Mouse (Mus musculus) CH12.LX (cell line): Measurements from ENCODE around the gene Akap7. TPM values are rescaled to one million over a fixed set of nuclear protein-coding genes. Genes with fewer than 3 reads are reported as not detected.
A peak's percentile ranks its signal among the peaks of the same experiment; 100 is the strongest.

Source experiments
- DNase-seq: peaks from one replicate; pipeline ENCODE4 v3.0.0-alpha.2; 2013; ENCODE audit errors: extremely low read depth
- H3K27ac ChIP-seq: 2 replicates; pipeline ENCODE4 v1.5.1; 2012; ENCODE audit warnings: low read depth, mild to moderate bottlenecking, control low read depth, moderate library complexity; ENCODE audit not compliant: insufficient read depth
- H3K27me3 ChIP-seq: replicated peaks from 2 replicates; pipeline ENCODE3; 2012; ENCODE audit warnings: inconsistent platforms
- H3K36me3 ChIP-seq, 2 experiments: replicated peaks in 1 of 2; 2 replicates each; pipeline versions ENCODE3 to v1.6.1; 2012; ENCODE audit warnings: inconsistent platforms in 1 of 2, low read length in 1 of 2, mild to moderate bottlenecking in 1 of 2, mixed read lengths in 1 of 2, moderate library complexity in 1 of 2; ENCODE audit not compliant: control insufficient read depth in 1 of 2, insufficient read depth in 1 of 2
- H3K4me1 ChIP-seq, 2 experiments: 2 replicates each; pipeline ENCODE4 v1.6.1; 2012; ENCODE audit warnings: inconsistent platforms in 1 of 2, moderate library complexity in 1 of 2; ENCODE audit not compliant: insufficient read depth in 2 of 2, control insufficient read depth in 1 of 2
- H3K4me2 ChIP-seq: 2 replicates; pipeline ENCODE4 v1.6.1; 2012; ENCODE audit warnings: low read depth, mild to moderate bottlenecking, control low read depth; ENCODE audit not compliant: poor library complexity, insufficient read depth, severe bottlenecking
- H3K4me3 ChIP-seq, 3 experiments: fragments of 150-350 bp in 1 of 3; sonication (generic) in 1 of 3; replicated peaks in 1 of 3; 2 replicates each; pipeline versions ENCODE3 to v1.5.1; 2011 to 2012; ENCODE audit warnings: low read depth in 2 of 3, low read length in 2 of 3, mild to moderate bottlenecking in 2 of 3, moderate library complexity in 2 of 3, control low read depth in 1 of 3, improper control_type of control experiment in 1 of 3, inconsistent platforms in 1 of 3, mixed read lengths in 1 of 3; ENCODE audit not compliant: poor library complexity in 1 of 3
- H3K79me2 ChIP-seq: replicated peaks from 2 replicates; pipeline ENCODE4 v1.6.1; 2012; ENCODE audit warnings: mild to moderate bottlenecking, moderate library complexity; ENCODE audit not compliant: control insufficient read depth, poor library complexity, insufficient read depth, severe bottlenecking; ENCODE audit errors: extremely low read depth
- H3K9ac ChIP-seq: 2 replicates; pipeline ENCODE4 v1.6.1; 2012; ENCODE audit warnings: low read depth, mild to moderate bottlenecking, control low read depth, moderate library complexity; ENCODE audit not compliant: insufficient read depth
- H3K9me3 ChIP-seq: replicated peaks from 2 replicates; pipeline ENCODE3; 2012; ENCODE audit warnings: low read length, inconsistent platforms, mixed read lengths
- BHLHE40 ChIP-seq: IDR thresholded peaks from 2 replicates; pipeline ENCODE4 v1.6.1; 2011; ENCODE audit warnings: mild to moderate bottlenecking, low read depth, low read length, improper control_type of control experiment
- CHD1 ChIP-seq: IDR thresholded peaks from 2 replicates; pipeline ENCODE4 v1.6.1; 2012; ENCODE audit warnings: low read depth, low read length, improper control_type of control experiment, inconsistent platforms
- CHD2 ChIP-seq: IDR thresholded peaks from 2 replicates; pipeline ENCODE4 v1.6.1; 2011; ENCODE audit warnings: low read length, improper control_type of control experiment
- CTCF ChIP-seq, 2 experiments: IDR thresholded peaks in 1 of 2; conservative IDR thresholded peaks in 1 of 2; 2 replicates each; pipeline ENCODE4 v1.5.1; 2011 to 2012; ENCODE audit warnings: low read depth in 2 of 2, low read length in 2 of 2, improper control_type of control experiment in 1 of 2, inconsistent platforms in 1 of 2, mild to moderate bottlenecking in 1 of 2, moderate library complexity in 1 of 2
- E2F4 ChIP-seq: IDR thresholded peaks from 2 replicates; pipeline ENCODE4 v1.6.1; 2011; ENCODE audit warnings: low read depth, low read length, improper control_type of control experiment; ENCODE audit not compliant: insufficient replicate concordance
- ELF1 ChIP-seq: IDR thresholded peaks from 2 replicates; pipeline ENCODE4 v1.6.1; 2014; ENCODE audit warnings: low read depth, mild to moderate bottlenecking, inconsistent platforms, low read length, improper control_type of control experiment
- EP300 ChIP-seq: IDR thresholded peaks from 2 replicates; pipeline ENCODE4 v1.6.1; 2011; ENCODE audit warnings: low read length, improper control_type of control experiment
- ETS1 ChIP-seq: conservative IDR thresholded peaks from 2 replicates; pipeline ENCODE4 v1.6.1; 2012; ENCODE audit warnings: low read depth, mild to moderate bottlenecking, inconsistent platforms, low read length, improper control_type of control experiment, moderate library complexity
- GABPA ChIP-seq: IDR thresholded peaks from 2 replicates; pipeline ENCODE4 v1.6.1; 2012; ENCODE audit warnings: low read depth, low read length, improper control_type of control experiment, inconsistent platforms; ENCODE audit not compliant: insufficient replicate concordance
- HCFC1 ChIP-seq: IDR thresholded peaks from 2 replicates; pipeline ENCODE4 v1.6.1; 2012; ENCODE audit warnings: low read depth, mild to moderate bottlenecking, inconsistent platforms, low read length, improper control_type of control experiment
- IRF4 ChIP-seq: IDR thresholded peaks from 2 replicates; pipeline ENCODE4 v1.6.1; 2014; ENCODE audit warnings: low read depth, mild to moderate bottlenecking, inconsistent platforms, low read length, improper control_type of control experiment
- JUN ChIP-seq: IDR thresholded peaks from 2 replicates; pipeline ENCODE4 v1.6.1; 2011; ENCODE audit warnings: low read depth, mild to moderate bottlenecking, low read length, improper control_type of control experiment, moderate library complexity; ENCODE audit not compliant: insufficient read depth
- JUND ChIP-seq: conservative IDR thresholded peaks from 2 replicates; pipeline ENCODE4 v1.6.1; 2011; ENCODE audit warnings: low read depth, low read length, improper control_type of control experiment
- KAT2A ChIP-seq: IDR thresholded peaks from 2 replicates; pipeline ENCODE4 v1.6.1; 2012; ENCODE audit warnings: low read length, improper control_type of control experiment, inconsistent platforms; ENCODE audit not compliant: insufficient replicate concordance
- MAFK ChIP-seq: IDR thresholded peaks from 2 replicates; pipeline ENCODE4 v1.6.1; 2011; ENCODE audit warnings: low read length, improper control_type of control experiment; ENCODE audit not compliant: insufficient replicate concordance
- MAX ChIP-seq: IDR thresholded peaks from 2 replicates; pipeline ENCODE4 v1.6.1; 2011; ENCODE audit warnings: low read length, improper control_type of control experiment
- MAZ ChIP-seq: IDR thresholded peaks from 2 replicates; pipeline ENCODE4 v1.6.1; 2012; ENCODE audit warnings: low read depth, mild to moderate bottlenecking, inconsistent platforms, low read length, improper control_type of control experiment, moderate library complexity
- MEF2A ChIP-seq: IDR thresholded peaks from 2 replicates; pipeline ENCODE4 v1.6.1; 2014; ENCODE audit warnings: low read depth, mild to moderate bottlenecking, inconsistent platforms, low read length, improper control_type of control experiment, borderline replicate concordance
- MXI1 ChIP-seq: IDR thresholded peaks from 2 replicates; pipeline ENCODE4 v1.6.1; 2011; ENCODE audit warnings: mild to moderate bottlenecking, low read depth, low read length, improper control_type of control experiment
- MYC ChIP-seq: IDR thresholded peaks from 2 replicates; pipeline ENCODE4 v1.6.1; 2011; ENCODE audit warnings: low read depth, mild to moderate bottlenecking, improper control_type of control experiment, low read length
- NELFE ChIP-seq: IDR thresholded peaks from 2 replicates; pipeline ENCODE4 v1.6.1; 2011; ENCODE audit warnings: low read depth, low read length, improper control_type of control experiment
- NRF1 ChIP-seq: IDR thresholded peaks from 2 replicates; pipeline ENCODE4 v1.6.1; 2014; ENCODE audit warnings: low read depth, mild to moderate bottlenecking, inconsistent platforms, low read length, improper control_type of control experiment, moderate library complexity
- PAX5 ChIP-seq: IDR thresholded peaks from 2 replicates; pipeline ENCODE4 v1.6.1; 2012; ENCODE audit warnings: low read length, inconsistent platforms, mixed read lengths
- POLR2A ChIP-seq: IDR thresholded peaks from 2 replicates; pipeline ENCODE4 v1.6.1; 2011; ENCODE audit warnings: low read depth, mild to moderate bottlenecking, improper control_type of control experiment, low read length
- POLR2AphosphoS2 ChIP-seq: IDR thresholded peaks from 2 replicates; pipeline ENCODE4 v1.6.1; 2011; ENCODE audit warnings: low read depth, low read length, improper control_type of control experiment
- RAD21 ChIP-seq: IDR thresholded peaks from 2 replicates; pipeline ENCODE4 v1.6.1; 2011; ENCODE audit warnings: low read depth, mild to moderate bottlenecking, low read length, improper control_type of control experiment, moderate library complexity
- RCOR1 ChIP-seq: conservative IDR thresholded peaks from 2 replicates; pipeline ENCODE4 v1.6.1; 2012; ENCODE audit warnings: low read depth, mild to moderate bottlenecking, inconsistent platforms, low read length, improper control_type of control experiment
- SIN3A ChIP-seq: IDR thresholded peaks from 2 replicates; pipeline ENCODE4 v1.6.1; 2012; ENCODE audit warnings: low read length, improper control_type of control experiment, inconsistent platforms
- SMC3 ChIP-seq: IDR thresholded peaks from 2 replicates; pipeline ENCODE4 v1.6.1; 2011; ENCODE audit warnings: low read depth, low read length, improper control_type of control experiment
- TBP ChIP-seq: conservative IDR thresholded peaks from 2 replicates; pipeline ENCODE4 v1.6.1; 2011; ENCODE audit warnings: low read depth, low read length, improper control_type of control experiment
- TCF12 ChIP-seq: IDR thresholded peaks from 2 replicates; pipeline ENCODE4 v1.6.1; 2014; ENCODE audit warnings: low read depth, mild to moderate bottlenecking, inconsistent platforms, low read length, improper control_type of control experiment
- UBTF ChIP-seq: IDR thresholded peaks from 2 replicates; pipeline ENCODE4 v1.6.1; 2012; ENCODE audit warnings: low read depth, mild to moderate bottlenecking, inconsistent platforms, low read length, improper control_type of control experiment, moderate library complexity
- USF1 ChIP-seq: IDR thresholded peaks from 2 replicates; pipeline ENCODE4 v1.6.1; 2014; ENCODE audit warnings: low read depth, mild to moderate bottlenecking, inconsistent platforms, low read length, improper control_type of control experiment
- USF2 ChIP-seq: conservative IDR thresholded peaks from 2 replicates; pipeline ENCODE4 v1.6.1; 2011; ENCODE audit warnings: low read depth, low read length, improper control_type of control experiment
- ZC3H11A ChIP-seq: IDR thresholded peaks from 2 replicates; pipeline ENCODE4 v1.6.1; 2012; ENCODE audit warnings: low read depth, mild to moderate bottlenecking, inconsistent platforms, low read length, improper control_type of control experiment
- ZKSCAN1 ChIP-seq: IDR thresholded peaks from 2 replicates; pipeline ENCODE4 v1.6.1; 2012; ENCODE audit warnings: low read depth, inconsistent platforms, low read length, improper control_type of control experiment, borderline replicate concordance
- ZMIZ1 ChIP-seq: IDR thresholded peaks from 2 replicates; pipeline ENCODE4 v1.6.1; 2012; ENCODE audit warnings: low read depth, mild to moderate bottlenecking, inconsistent platforms, low read length, improper control_type of control experiment
- ZNF384 ChIP-seq: IDR thresholded peaks from 2 replicates; pipeline ENCODE4 v1.6.1; 2012; ENCODE audit warnings: low read depth, low read length, improper control_type of control experiment, inconsistent platforms
- dilution Hi-C: fragments of 300-500 bp; cut with MboI; formaldehyde crosslinking; loops from 2 replicates; pipeline ENCODE4 v1.14.3; 2020; ENCODE audit warnings: low sequenced_read_pairs; ENCODE audit not compliant: extremely low pct_unique_long_range_greater_than_20kb, extremely low pct_ligation_motif_present
- in situ Hi-C: fragments of 300-500 bp; cut with MboI; formaldehyde crosslinking; loops from 3 replicates; pipeline ENCODE4 v1.14.3; 2019; ENCODE audit warnings: low sequenced_read_pairs, low pct_ligation_motif_present, low pct_unique_long_range_greater_than_20kb, mixed read lengths
- polyA plus RNA-seq: library from polyadenylated mRNA; unstranded; fragments of >175 nt; gene quantifications from 2 replicates; pipeline ENCODE4 v1.2.1, GENCODE M21; 2012; ENCODE audit warnings: low read depth; ENCODE audit not compliant: insufficient read length
- total RNA-seq, 2 experiments: library from RNA; depleted of rRNA; stranded (reverse); fragments of 300-350 nt in 1 of 2; fragments of >200 nt in 1 of 2; gene quantifications; 2 replicates each; pipeline ENCODE4 v1.2.3; 2012 to 2014

The Akap7 gene
- total and polyA plus RNA-seq, 3 experiments: 6.2 to 12.1 (median 7.1) TPM

DNA sequence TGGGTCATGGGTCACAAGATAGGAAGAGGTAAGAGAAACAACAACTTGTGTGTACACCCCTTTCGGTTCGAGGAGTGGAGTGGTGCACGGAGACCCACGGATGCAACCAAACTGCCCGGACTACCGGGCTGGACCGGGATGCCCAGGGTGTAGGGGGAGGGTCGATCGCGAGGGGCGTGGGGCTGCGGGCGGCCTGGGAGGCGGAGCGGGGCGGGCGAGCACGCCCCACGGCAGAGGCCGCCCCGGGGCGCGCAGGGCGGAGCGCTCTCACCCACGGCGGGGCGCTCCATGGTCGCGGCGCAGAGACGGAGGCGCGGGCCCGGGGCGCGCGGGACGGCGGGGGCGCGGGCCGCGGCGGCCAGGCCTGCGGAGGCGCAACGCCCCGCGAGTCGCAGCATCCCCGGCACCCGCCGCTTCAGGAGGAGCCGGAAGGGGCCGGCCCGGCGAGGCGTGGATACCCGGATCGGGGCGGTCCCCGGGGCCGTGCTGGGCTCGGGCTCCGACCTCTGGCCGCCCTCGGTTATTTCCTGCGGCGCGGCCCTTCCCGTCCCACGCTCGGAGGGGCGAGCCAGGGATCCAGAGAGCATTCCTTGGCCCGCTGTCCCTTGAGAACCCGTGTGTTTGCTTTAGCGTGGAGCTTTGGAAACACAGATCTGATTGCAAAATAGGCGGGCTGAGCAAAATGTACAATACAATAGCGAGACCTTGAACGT, 10.9 kb downstream of the Akap7 start:
- Histone ChIP-seq H3K27ac (no peak overlapping the region), H3K9me3 (no peaks in the 10 kb centered on the region), H3K9ac (peak overlapping the region; percentile 79), H3K36me3 (no peaks in the 10 kb centered on the region), H3K4me2 (peak overlapping the region; percentile 30), H3K4me3 (peak overlapping the region; percentile 62 to 66 (median 64)), H3K79me2 (no peaks in the 10 kb centered on the region), H3K4me1 (peaks cover 5 to 30% of the 10 kb centered on the region in 2 experiments), H3K27me3 (no peaks in the 10 kb centered on the region)
- TF ChIP-seq IRF4 (no peak; the same call in 1 of the 2 replicates), USF2 (no peak), CHD2 (no peak), GABPA (no peak), JUND (no peak), RAD21 (no peak), MEF2A (no peak; the same call in 1 of the 2 replicates), MAZ (no peak), E2F4 (no peak), ZKSCAN1 (no peak), JUN (no peak), EP300 (no peak), CTCF (conservative IDR thresholded peaks at IDR 0.05 in 1 of 2, IDR thresholded peaks at IDR 0.05 in 1 of 2; ENCODE audit: low read depth in 2 of 2, low read length in 2 of 2) (peak in 1 of 2 experiments; percentile 12; a peak in 1 of 4 replicates), MAFK (no peak), KAT2A (no peak), POLR2A (peak; percentile 72), MYC (no peak), UBTF (peak; percentile 72), TBP (no peak), SIN3A (0 out of 2 replicates have a peak, but pooled peaks have one; percentile 46), ZNF384 (no peak), MXI1 (peak; percentile 24; the same call in 1 of the 2 replicates), POLR2AphosphoS2 (no peak), NELFE (peak; percentile 59; the same call in 1 of the 2 replicates), BHLHE40 (no peak), HCFC1 (no peak; the same call in 1 of the 2 replicates), ELF1 (peak; percentile 38), RCOR1 (no peak), CHD1 (no peak), NRF1 (no peak), ZMIZ1 (peak; percentile 78; the same call in 1 of the 2 replicates), TCF12 (peak; percentile 53; the same call in 1 of the 2 replicates), SMC3 (no peak), MAX (no peak), ZC3H11A (no peak), USF1 (no peak), ETS1 (no peak), PAX5 (no peak)
- peak; percentile 49 for DNase-seq
- dilution Hi-C loops (no loop called here), in situ Hi-C loops (no loop called here)
